Mouse (Mus musculus) megakaryocyte, embryonic 14.5 days (primary cell): ENCODE data around the gene Bckdhb.

ENCODE experiments used
- FLI1 ChIP-seq: IDR thresholded peaks from 2 replicates; pipeline ENCODE4 v1.6.1; 2012; ENCODE audit warnings: low read length, inconsistent platforms, mixed read lengths
- GATA1 ChIP-seq: IDR thresholded peaks from 3 replicates; pipeline ENCODE4 v1.6.1; 2012; ENCODE audit warnings: mixed read lengths, low read length, inconsistent platforms, borderline replicate concordance

DNA sequence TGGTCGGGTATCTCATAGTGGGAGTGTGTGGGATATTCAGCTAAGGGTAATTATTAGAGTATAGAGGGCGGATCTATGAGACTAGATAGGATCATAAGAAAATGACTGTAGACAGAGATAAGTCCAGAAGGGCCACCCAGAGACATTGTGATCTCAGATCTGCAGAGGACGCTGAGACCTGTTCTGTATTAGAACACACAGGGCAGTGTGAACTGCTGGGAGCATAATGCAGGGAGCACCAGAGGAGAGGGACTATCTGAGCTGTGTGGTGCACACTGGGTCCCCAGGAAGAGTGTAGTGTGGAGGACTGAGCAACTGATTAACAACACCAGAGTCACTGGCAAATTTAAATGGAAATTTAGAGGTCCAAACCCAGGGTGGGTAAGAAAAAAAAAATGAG lies 117.6 kb downstream of the Bckdhb start:
- no peak for TF ChIP-seq GATA1
- TF ChIP-seq FLI1: no peak
